Mouse (Mus musculus): Measurements from ENCODE around the gene C1qtnf4. TPM values are rescaled to one million over a fixed set of nuclear protein-coding genes. Genes with fewer than 3 reads are reported as not detected.
"Not testable (repeated sequence)": the region's sequence is repeated elsewhere in the genome, so short reads cannot be mapped to it uniquely, and the experiment has no call there.

Gene C1qtnf4
- polyA plus RNA-seq, 1 experiment from 2014 or later, result 15.7 TPM

GRCm38 (mm10) chr2:90893673-90894298 lies 8.1 kb downstream of the C1qtnf4 start:
- peaks cover 7% of the 10 kb centered on the region; the same call in 1 of the 2 replicates for H3K4me1 ChIP-seq (ENCODE audit: control insufficient read depth, insufficient read depth, low read length)
- H3K9ac ChIP-seq (ENCODE audit: low read depth, low read length), result 0 out of 2 replicates have a peak overlapping the region, but pooled peaks have one; percentile 46

GRCm38 (mm10) chr2:90894299-90894677 lies 8.6 kb downstream of the C1qtnf4 start:
- ATAC-seq (replicated peaks; ENCODE audit: insufficient number of reproducible peaks, low FRiP score, low TSS enrichment); H3K4me2 ChIP-seq; H3K27me3 ChIP-seq (ENCODE audit: control insufficient read depth, insufficient read depth, low read length); H3K9me3 ChIP-seq (replicated peaks; ENCODE audit: control insufficient read depth, low read length); H3K4me1 ChIP-seq (ENCODE audit: control insufficient read depth, insufficient read depth, low read length); H3K4me3 ChIP-seq (ENCODE audit: low read depth, low read length); H3K9ac ChIP-seq (ENCODE audit: low read depth, low read length): not testable (repeated sequence)
- WGBS (ENCODE audit: insufficient replicate concordance), result 73% methylated on average over 3 of the region's 3 CpGs
- Histone ChIP-seq H3K36me3 (ENCODE audit: control insufficient read depth, insufficient read depth, low read length) (peaks cover 30% of the 10 kb centered on the region), H3K27ac (ENCODE audit: low read depth, low read length) (peak overlapping the region; percentile 57; the same call in 1 of the 2 replicates)

More at GRCm38 (mm10) chr2:90893673-90894298, 8.1 kb downstream of the C1qtnf4 start:
- Histone ChIP-seq H3K4me3 (ENCODE audit: low read depth, low read length) (no peak overlapping the region), H3K27ac (ENCODE audit: low read depth, low read length) (peak overlapping the region; percentile 73), H3K4me2 (no peak overlapping the region), H3K27me3 (ENCODE audit: control insufficient read depth, insufficient read depth, low read length) (no peaks in the 10 kb centered on the region), H3K36me3 (ENCODE audit: control insufficient read depth, insufficient read depth, low read length) (peaks cover 27% of the 10 kb centered on the region), H3K9me3 (replicated peaks; ENCODE audit: control insufficient read depth, low read length) (no peaks in the 10 kb centered on the region)
- 55% methylated on average over 6 of the region's 6 CpGs for WGBS (ENCODE audit: insufficient replicate concordance)
- ATAC-seq (replicated peaks; ENCODE audit: insufficient number of reproducible peaks, low FRiP score, low TSS enrichment), result peak; percentile 67; the same call in 1 of the 2 replicates

- peaks cover 15% of the 10 kb centered on the region; the same call in 1 of the 2 replicates for H3K36me3 ChIP-seq (ENCODE audit: control insufficient read depth, insufficient read depth, low read length)
- peak overlapping the region; percentile 99; the same call in 1 of the 2 replicates for H3K9ac ChIP-seq (ENCODE audit: low read depth, low read length)
- 74% methylated on average over 2 of the region's 2 CpGs for WGBS (ENCODE audit: insufficient replicate concordance)
- no peaks in the 10 kb centered on the region for H3K27me3 ChIP-seq (ENCODE audit: control insufficient read depth, insufficient read depth, low read length)
- H3K4me2 ChIP-seq, result peak overlapping the region; percentile 80
- H3K9me3 ChIP-seq (replicated peaks; ENCODE audit: control insufficient read depth, low read length), result no peaks in the 10 kb centered on the region
- ATAC-seq (replicated peaks; ENCODE audit: insufficient number of reproducible peaks, low FRiP score, low TSS enrichment), result no peak
- peaks cover 15% of the 10 kb centered on the region for H3K4me1 ChIP-seq (ENCODE audit: control insufficient read depth, insufficient read depth, low read length)
- H3K27ac ChIP-seq (ENCODE audit: low read depth, low read length), result no peak overlapping the region; the same call in 1 of the 2 replicates
- H3K4me3 ChIP-seq (ENCODE audit: low read depth, low read length), result peak overlapping the region; percentile 97
Measured at GRCm38 (mm10) chr2:90903398-90903797, 17.7 kb downstream of the C1qtnf4 start.

GRCm38 (mm10) chr2:90904076-90904855 lies 18.6 kb downstream of the C1qtnf4 start, which contains the start of the genes Kbtbd4 and Ndufs3:
Gene Kbtbd4 (plus strand): TSS chr2:90904740.
Gene Ndufs3 (minus strand): TSS chr2:90904827.
- H3K4me2 ChIP-seq, result peak within 1 kb of the TSS; percentile 80
- H3K4me1 ChIP-seq (ENCODE audit: control insufficient read depth, insufficient read depth, low read length), result peaks cover 15% of the 10 kb centered on the region
- under 1% methylated on average over 43 of the region's 43 CpGs for WGBS (ENCODE audit: insufficient replicate concordance)
- H3K4me3 ChIP-seq (ENCODE audit: low read depth, low read length), result peak within 1 kb of the TSS; percentile 97
- peaks cover 9% of the 10 kb centered on the region; the same call in 1 of the 2 replicates for H3K36me3 ChIP-seq (ENCODE audit: control insufficient read depth, insufficient read depth, low read length)
- no peaks in the 10 kb centered on the region for H3K27me3 ChIP-seq (ENCODE audit: control insufficient read depth, insufficient read depth, low read length)
- no peaks in the 10 kb centered on the region for H3K9me3 ChIP-seq (replicated peaks; ENCODE audit: control insufficient read depth, low read length)
- peak; percentile 86 for ATAC-seq (replicated peaks; ENCODE audit: insufficient number of reproducible peaks, low FRiP score, low TSS enrichment)
- peak within 1 kb of the TSS; percentile 95 for H3K27ac ChIP-seq (ENCODE audit: low read depth, low read length)
- peak within 1 kb of the TSS; percentile 99 for H3K9ac ChIP-seq (ENCODE audit: low read depth, low read length)

GRCm38 (mm10) chr2:90904856-90905224 lies 19.2 kb downstream of the C1qtnf4 start:
- Histone ChIP-seq H3K4me2 (peak overlapping the region; percentile 80), H3K36me3 (ENCODE audit: control insufficient read depth, insufficient read depth, low read length) (peaks cover 9% of the 10 kb centered on the region; the same call in 1 of the 2 replicates), H3K27me3 (ENCODE audit: control insufficient read depth, insufficient read depth, low read length) (no peaks in the 10 kb centered on the region), H3K4me1 (ENCODE audit: control insufficient read depth, insufficient read depth, low read length) (peaks cover 15% of the 10 kb centered on the region), H3K9ac (ENCODE audit: low read depth, low read length) (peak overlapping the region; percentile 99), H3K4me3 (ENCODE audit: low read depth, low read length) (peak overlapping the region; percentile 97), H3K27ac (ENCODE audit: low read depth, low read length) (peak overlapping the region; percentile 95; the same call in 1 of the 2 replicates), H3K9me3 (replicated peaks; ENCODE audit: control insufficient read depth, low read length) (no peaks in the 10 kb centered on the region)
- peak; percentile 44; the same call in 1 of the 2 replicates for ATAC-seq (replicated peaks; ENCODE audit: insufficient number of reproducible peaks, low FRiP score, low TSS enrichment)
- WGBS (ENCODE audit: insufficient replicate concordance), result 2% methylated on average over 21 of the region's 21 CpGs

- Histone ChIP-seq H3K27ac (ENCODE audit: low read depth, low read length) (no peak overlapping the region), H3K4me3 (ENCODE audit: low read depth, low read length) (no peak overlapping the region), H3K36me3 (ENCODE audit: control insufficient read depth, insufficient read depth, low read length) (peaks cover 12% of the 10 kb centered on the region; the same call in 1 of the 2 replicates), H3K9me3 (replicated peaks; ENCODE audit: control insufficient read depth, low read length) (no peaks in the 10 kb centered on the region), H3K4me2 (no peak overlapping the region), H3K27me3 (ENCODE audit: control insufficient read depth, insufficient read depth, low read length) (no peaks in the 10 kb centered on the region), H3K9ac (ENCODE audit: low read depth, low read length) (no peak overlapping the region), H3K4me1 (ENCODE audit: control insufficient read depth, insufficient read depth, low read length) (peaks cover 15% of the 10 kb centered on the region)
- 87% methylated on average over 2 of the region's 2 CpGs for WGBS (ENCODE audit: insufficient replicate concordance)
- ATAC-seq (replicated peaks; ENCODE audit: insufficient number of reproducible peaks, low FRiP score, low TSS enrichment), result no peak
Measured at GRCm38 (mm10) chr2:90906721-90907120, 21.1 kb downstream of the C1qtnf4 start.

- Histone ChIP-seq H3K4me2 (no peak overlapping the region), H3K36me3 (ENCODE audit: control insufficient read depth, insufficient read depth, low read length) (peaks cover 12% of the 10 kb centered on the region; the same call in 1 of the 2 replicates), H3K9me3 (replicated peaks; ENCODE audit: control insufficient read depth, low read length) (no peaks in the 10 kb centered on the region), H3K27ac (ENCODE audit: low read depth, low read length) (no peak overlapping the region), H3K4me3 (ENCODE audit: low read depth, low read length) (no peak overlapping the region), H3K9ac (ENCODE audit: low read depth, low read length) (no peak overlapping the region), H3K4me1 (ENCODE audit: control insufficient read depth, insufficient read depth, low read length) (peaks cover 1% of the 10 kb centered on the region), H3K27me3 (ENCODE audit: control insufficient read depth, insufficient read depth, low read length) (no peaks in the 10 kb centered on the region)
- ATAC-seq (replicated peaks; ENCODE audit: insufficient number of reproducible peaks, low FRiP score, low TSS enrichment), result no peak
- 64% methylated on average over 1 of the region's 1 CpGs for WGBS (ENCODE audit: insufficient replicate concordance)
Measured at GRCm38 (mm10) chr2:90910861-90911260, 25.2 kb downstream of the C1qtnf4 start.

GRCm38 (mm10) chr2:90911668-90912067 lies 26.0 kb downstream of the C1qtnf4 start:
- Histone ChIP-seq H3K36me3 (ENCODE audit: control insufficient read depth, insufficient read depth, low read length) (peaks cover 12% of the 10 kb centered on the region; the same call in 1 of the 2 replicates), H3K27ac (ENCODE audit: low read depth, low read length) (no peak overlapping the region)

More at GRCm38 (mm10) chr2:90911668-90912067, 26.0 kb downstream of the C1qtnf4 start:
- H3K9me3 ChIP-seq (replicated peaks; ENCODE audit: control insufficient read depth, low read length), result no peaks in the 10 kb centered on the region
- no peak for ATAC-seq (replicated peaks; ENCODE audit: insufficient number of reproducible peaks, low FRiP score, low TSS enrichment)
- H3K4me2 ChIP-seq, result no peak overlapping the region
- peaks cover 6% of the 10 kb centered on the region; the same call in 1 of the 2 replicates for H3K4me1 ChIP-seq (ENCODE audit: control insufficient read depth, insufficient read depth, low read length)
- H3K27me3 ChIP-seq (ENCODE audit: control insufficient read depth, insufficient read depth, low read length), result no peaks in the 10 kb centered on the region
- H3K4me3 ChIP-seq (ENCODE audit: low read depth, low read length), result no peak overlapping the region
- no peak overlapping the region for H3K9ac ChIP-seq (ENCODE audit: low read depth, low read length)
- 82% methylated on average over 1 of the region's 1 CpGs for WGBS (ENCODE audit: insufficient replicate concordance)

Data from heart, embryonic 11.5 days (tissue).